Mouse (Mus musculus): ENCODE measurements around the gene Avpi1.

Gene Avpi1

DNA sequence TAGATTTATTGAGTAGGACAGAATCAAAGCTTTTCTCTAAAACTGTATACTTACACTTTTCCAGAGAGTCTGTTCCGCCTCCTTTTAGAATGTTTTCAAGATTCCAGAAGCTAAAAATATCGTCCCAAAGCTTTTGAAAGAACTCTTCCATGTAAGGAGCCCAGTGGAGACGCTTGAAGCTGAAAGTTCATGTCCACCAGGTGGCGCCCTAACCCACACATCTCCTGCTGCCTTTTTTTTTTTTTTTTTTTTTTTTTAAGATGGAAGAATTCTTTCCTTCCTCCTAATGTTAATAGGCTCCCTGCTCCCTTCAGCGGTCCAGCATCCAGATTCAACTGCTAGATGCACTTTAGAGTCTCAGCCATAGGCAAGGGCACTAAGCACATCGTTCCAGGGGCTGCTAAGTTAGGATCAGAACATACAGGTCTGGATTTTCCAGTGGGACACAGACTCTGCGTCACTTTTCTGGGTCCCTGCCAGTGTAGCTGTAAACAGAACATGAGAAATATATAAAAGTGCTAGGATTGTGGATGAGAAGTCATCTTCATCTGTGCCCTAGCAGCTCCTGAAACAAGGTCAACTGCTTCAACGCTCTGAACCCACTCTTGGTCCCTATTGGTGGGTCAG is 15.8 kb upstream of the Avpi1 start:
- peak; percentile 83 for DNase-seq (ENCODE audit: extremely low read depth, low read depth)

DNA sequence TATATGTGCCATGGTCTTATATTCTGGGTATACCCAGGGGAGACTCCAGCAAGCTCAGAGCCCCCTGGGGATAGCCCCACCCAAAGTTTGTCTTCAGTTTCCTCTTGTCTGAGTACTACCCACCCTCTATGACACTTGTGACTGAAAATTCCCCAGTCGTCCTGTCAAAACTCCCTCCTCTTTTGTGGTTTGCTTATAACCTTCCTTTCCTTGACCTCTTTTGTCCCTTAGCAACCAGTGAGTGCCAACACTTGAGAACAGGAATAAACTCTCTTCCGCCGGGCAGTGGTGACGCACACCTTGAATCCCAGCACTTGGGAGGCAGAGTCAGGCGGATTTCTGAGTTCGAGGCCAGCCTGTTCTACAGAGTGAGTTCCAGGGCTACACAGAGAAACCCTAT is 15.2 kb upstream of the Avpi1 start:
- DNase-seq (ENCODE audit: extremely low read depth, low read depth) = no peak

DNA sequence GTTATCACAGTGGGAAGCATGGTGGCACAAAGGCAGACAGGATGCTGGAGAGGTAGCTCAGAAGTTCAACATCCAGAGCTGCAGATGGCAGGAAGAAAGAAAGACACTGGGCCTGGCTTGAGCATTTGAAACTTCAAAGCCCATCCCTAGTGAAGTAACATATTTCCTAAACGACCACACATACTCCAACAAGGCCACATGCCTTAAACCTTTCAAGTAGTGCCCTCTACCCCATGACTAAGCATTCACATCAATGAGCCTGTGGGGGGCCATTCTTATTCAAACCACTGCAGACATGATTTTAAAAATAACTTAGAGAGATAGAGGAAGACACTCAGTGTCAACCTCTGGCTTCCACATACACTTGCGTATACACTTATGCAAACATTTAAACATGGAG is 13.9 kb upstream of the Avpi1 start:
- DNase-seq (ENCODE audit: extremely low read depth, low read depth) = no peak

DNA sequence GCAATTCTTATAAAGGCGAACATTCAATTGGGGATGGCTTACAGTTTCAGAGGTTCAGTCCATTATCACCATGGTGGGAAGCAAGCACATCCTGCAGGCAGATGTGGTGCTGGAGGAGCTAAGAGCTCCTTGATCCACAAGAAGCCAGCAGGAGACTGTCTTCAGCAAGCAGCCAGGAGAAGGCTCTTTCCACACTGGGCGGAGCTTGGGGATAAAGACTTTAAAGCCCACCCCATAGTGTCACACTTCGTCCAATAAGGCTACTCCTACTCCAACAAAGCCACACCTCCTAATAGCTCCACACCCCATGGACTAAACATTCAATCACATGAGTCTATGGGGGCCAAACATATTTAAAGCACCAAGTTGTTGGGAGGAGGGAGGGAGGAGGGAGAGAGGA is 13.1 kb upstream of the Avpi1 start:
- no peak for DNase-seq (ENCODE audit: extremely low read depth, low read depth)

DNA sequence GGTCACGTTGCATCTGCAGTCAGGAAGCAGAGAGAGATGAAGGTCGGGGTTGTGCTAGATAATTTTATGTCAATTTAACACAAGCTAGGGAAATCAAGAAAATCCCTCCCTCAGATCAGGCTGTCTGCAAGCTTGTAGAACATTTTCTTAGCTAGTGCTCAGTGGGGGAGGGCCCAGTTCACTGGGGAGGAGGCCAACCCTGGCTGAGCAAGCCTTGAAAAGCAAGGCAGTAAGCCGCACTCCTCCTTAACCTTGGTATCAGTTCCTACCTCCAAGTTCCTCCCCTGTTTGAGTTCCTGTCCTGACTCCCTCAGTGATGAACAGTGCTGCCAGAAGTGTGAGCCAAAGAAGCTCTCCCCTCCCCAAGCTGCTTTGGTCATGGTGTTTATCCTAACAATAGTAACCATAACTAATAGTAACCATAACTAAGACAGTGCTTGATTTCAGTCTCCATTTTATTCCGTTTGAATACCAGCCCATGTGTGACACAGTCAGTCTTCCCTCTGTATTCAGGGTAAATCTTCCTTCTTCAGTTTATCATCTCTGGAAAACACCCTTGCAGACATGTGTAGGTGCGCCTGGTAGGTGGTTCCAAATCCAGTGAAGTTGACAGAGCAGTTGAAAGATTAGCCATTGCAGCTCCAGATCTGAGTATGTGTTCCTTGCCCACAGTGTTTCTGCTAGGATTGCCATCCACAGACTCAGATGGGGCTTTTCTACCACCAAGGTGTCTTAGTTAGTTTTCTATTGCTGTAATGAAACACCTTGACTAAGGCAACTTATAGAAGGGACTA is 11.1 kb upstream of the Avpi1 start:
- DNase-seq (ENCODE audit: extremely low read depth, low read depth) = no peak

DNA sequence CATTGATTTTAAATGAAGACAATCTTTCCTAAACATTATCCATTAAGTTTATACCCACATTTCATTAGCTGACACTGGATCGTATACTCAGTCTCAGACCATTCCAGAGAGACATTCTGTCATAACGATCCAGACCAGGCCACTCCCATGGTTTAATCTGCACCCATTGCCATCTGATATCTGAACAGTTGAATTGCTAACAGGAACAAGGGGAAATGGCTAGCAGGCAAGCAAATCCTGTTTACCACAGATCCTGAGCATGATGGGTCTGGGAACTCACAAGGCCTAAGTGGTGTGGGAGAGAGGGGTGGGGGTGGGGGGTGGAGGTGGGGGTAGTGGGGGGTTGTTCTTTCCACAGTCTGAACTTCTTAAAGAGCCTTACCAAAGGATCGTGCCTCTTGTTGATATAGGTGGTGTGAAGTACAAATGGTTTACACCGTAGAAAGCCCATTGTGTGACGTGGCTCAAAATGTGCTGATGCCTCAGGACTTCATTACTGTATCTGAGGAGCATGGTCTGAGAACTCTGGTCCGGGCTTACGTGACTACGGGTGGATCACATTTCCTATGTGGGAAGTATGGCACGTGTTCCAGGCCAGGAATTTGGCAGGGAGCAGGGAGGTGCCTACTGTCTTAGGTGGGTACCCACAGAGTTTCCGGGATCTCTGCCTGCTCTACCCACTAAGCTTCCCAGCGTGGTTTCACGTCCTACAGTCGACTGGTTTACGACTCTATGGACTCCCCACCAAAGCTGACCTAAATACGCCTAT is 9.8 kb upstream of the Avpi1 start:
- no peak for DNase-seq (ENCODE audit: extremely low read depth, low read depth)

DNA sequence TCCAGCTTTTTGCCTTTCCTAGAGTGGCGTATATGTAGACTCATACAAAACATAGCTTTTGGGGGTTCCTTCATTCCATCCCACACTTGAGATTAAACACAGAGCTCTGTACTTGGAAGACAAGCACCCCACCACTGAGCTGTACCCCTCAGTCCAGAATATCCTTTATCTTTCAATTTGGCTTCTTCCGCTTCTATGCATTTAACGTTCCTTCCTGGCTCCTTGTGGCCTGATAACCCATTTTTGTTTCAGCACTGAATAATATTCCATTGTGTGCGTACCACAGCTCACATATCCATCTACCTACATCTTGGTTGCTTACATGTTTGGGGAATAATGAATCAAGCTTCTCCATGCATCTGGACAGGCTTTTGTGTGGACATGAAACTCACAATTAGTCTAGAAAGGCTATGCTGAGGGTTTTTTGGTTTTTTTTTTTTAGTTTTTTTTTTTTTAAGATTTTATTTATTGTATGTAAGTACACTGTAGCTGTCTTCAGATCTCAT is 8.4 kb upstream of the Avpi1 start:
- no peak for DNase-seq (ENCODE audit: extremely low read depth, low read depth)

DNA sequence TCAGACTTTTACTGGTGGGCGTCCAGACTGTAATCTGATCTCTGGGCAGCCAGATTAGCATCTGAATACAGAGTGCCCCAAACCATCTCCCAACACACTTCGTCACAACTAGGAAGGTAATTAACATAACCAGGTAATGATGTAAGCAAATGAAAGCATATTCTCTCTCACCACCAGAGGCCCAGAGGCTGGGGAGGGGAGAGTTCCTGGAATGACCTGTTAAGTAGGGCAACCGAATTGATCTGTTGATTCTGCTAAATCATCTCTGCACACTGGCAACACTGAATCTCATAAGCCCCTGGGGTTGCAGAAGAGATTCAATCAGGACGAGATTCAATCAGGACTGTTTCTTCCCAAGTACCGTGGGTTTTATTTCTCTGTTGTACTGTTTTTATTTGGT is 7.3 kb upstream of the Avpi1 start:
- no peak for DNase-seq (ENCODE audit: extremely low read depth, low read depth)

DNA sequence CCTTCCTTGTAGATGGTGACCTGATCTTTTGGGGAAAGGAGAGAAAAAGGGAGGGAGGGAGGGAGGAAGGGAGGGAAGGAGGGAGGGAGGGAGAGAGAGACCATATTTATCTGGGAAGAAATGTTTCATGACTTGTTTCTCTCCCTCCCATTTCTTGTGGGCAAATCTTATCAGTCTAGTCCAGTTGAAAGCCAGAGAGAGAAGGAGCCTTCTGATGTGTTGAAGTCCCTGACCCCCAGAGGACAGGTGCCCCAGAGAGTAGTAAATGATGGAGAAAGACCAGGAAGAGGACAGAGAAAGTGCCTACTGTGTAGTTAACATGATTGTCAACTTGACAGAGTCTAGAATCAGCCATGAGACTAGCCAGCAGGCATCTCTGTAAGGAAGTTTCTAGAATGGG is 6.2 kb upstream of the Avpi1 start:
- no peak for DNase-seq (ENCODE audit: extremely low read depth, low read depth)

DNA sequence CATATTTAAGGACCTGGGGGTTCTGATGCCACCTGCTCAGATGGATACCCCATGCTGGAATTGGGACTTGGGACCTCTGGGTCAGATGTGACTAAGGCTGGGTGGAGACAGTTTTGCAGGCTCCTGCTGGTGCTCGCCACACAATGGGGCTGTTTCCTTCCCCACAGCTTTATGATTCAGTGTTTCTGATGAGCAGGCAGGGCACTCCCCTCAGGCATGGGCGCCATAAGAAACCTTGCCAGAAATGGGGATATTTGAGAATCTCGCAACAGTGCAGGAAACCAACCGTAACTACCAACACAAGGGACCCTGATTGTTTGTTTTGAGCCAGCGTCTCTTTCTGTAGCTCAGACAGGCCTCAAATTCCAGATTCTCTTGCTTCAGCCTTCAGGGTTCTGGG is 2.2 kb upstream of the Avpi1 start:
- DNase-seq (ENCODE audit: extremely low read depth, low read depth) = no peak

DNA sequence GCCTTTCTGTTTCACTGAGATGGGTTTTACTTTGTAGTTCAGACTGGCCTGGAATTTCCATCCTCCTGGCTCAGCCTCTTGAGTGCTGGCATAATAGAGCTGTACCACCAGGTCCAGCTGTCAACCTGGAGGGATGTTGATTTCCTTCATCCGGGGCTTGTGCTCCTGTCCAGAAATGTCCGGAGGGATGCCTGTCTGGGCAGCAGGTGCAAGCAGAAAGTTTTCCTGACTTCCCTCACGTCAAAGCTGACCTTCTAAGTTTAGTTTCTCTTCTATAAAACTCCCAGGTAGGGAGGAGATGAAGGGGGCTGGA is 1.4 kb upstream of the Avpi1 start:
- DNase-seq (ENCODE audit: extremely low read depth, low read depth) = no peak

DNA sequence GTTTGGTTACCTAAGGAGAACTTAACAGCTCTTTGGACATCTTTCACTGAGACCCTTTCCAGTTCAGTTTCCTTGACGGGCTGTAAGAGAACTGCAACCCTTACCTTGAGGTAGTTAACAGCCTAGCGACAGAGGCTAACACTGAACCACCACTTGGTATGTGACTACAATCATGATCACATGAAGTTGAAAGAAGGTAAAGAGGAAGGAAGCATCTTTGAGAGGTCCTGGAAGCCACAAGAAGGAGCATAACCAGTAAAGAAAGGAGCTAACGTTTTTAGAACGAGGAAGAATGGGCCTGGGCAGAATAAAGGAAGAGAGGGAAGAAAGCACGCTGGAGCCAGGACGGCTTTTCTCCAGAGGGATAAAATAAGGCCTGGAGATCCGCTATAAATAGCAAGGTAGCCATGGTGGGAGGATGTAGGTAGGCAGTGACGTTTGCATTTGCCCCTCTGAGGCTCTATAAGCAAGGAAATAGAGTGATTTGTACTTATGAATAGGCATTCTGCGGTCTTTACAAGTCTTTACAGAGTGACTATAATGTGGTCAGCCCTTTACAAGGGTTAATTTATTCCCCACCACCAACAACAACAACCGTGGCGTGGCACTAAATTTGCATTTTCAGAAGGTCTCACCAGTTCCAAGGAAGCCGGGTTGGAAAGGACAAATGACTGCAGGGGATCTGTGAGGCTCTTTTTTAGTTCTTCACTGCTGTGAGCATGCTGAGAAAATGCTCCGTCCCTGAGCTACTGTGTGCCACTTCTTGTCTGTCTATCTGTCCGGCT is 842 bp upstream of the Avpi1 start:
- DNase-seq (ENCODE audit: extremely low read depth, low read depth) = no peak

DNA sequence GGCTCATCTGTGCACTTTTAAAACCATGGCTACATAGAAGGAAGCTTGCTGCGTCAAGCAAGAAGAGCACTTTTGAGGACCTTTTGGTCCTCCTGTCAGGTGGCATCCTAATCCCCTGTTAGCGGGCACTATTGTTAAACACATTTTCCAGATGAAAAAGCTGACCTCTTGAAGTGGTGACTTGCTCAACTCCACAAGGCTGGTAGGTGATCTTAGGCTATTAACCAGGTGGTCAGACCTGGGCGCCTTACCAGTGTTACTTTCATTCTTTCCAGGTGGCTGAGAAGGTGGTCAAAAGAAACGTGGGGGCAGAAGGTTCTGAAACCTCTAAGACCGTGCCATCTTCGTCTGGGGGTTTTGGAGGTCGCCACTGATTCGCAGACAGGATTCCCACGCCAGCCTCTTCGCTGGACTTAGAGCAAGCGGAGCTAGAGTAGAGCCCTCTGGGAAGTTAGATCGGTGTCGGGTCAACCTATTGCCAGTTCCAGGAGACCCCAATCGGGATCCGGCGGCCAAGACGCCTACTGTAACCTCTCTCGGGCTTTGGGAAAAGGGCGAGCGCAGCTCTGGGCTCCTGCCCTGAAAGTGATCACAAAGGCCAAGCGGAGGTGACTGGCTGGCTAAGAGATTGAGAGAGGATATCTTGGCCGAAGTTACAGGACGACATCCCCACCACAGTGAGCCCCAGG is 663 bp downstream of the Avpi1 start:
- DNase-seq (ENCODE audit: extremely low read depth, low read depth) = no peak

DNA sequence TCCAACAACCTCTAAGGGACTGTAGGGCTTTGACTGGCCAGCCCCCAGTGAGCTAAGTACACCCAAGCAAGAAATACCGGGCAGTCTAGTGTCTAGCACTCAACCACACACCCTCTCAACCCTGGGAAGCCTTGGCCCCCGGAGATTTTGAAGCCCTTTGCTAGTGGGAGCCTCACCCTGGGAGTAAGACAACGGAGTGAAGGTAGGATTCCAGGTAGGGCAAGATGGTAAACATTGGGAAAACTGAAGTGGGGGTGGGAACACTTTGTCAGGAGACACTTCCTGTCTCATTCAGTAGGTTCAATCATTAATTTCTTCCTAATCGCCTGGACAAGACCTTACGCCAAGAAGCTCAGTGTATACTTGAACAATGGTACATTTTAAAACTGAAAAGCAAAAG is 1.8 kb downstream of the Avpi1 start:
- DNase-seq (ENCODE audit: extremely low read depth, low read depth) = no peak

DNA sequence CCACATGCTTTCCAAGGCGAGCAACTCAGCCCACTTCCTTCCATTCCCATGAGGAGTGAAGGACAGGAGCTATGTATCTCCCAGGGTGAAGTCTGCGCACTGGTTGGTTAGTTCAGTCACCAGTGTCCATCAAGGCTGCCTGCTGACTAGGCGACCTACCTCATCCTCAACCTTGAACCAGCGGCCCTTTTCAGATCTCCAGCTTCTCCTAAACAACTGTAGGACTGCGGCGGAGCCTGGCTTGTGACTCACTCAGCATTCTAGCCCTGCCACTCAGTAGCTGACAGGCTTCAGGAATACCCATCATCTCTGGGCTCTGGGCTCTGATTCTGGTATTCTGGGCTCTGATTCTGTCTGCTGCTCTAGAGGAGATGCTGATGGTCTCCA is 2.6 kb downstream of the Avpi1 start:
- DNase-seq (ENCODE audit: extremely low read depth, low read depth) = no peak

DNA sequence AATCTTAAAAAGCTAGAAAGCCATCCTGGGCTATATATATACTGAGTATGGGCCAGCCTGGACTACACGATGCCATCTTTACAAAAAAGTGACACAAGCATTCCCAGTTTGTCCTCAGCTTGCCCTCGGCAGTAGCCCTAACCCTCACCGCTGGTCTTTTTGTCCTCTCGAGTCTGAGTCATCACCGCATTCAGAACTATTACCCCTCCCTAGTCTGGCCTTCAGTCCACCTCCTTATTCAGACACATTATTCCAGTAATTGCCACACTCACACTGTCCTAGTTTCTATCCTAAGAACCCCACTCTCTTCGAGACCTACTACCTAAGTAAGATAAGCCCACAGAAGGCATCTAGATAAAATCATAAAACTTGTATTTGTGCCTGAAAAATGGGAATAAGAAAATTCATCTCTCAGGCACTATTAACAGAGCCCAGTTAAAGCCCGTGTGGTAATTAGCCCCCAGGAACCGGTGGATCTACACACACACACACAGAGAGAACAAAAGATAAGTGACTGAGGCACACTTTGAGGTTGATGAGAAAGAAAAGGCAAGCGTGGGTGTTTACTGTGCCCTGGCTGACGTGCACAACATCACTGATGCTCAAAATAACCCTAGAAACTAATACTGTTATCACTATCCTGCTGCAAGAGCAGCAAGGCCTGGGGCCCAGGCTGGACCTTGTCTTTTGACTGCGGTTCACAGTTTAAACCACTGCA is 3.2 kb downstream of the Avpi1 start:
- DNase-seq (ENCODE audit: extremely low read depth, low read depth) = no peak

DNA sequence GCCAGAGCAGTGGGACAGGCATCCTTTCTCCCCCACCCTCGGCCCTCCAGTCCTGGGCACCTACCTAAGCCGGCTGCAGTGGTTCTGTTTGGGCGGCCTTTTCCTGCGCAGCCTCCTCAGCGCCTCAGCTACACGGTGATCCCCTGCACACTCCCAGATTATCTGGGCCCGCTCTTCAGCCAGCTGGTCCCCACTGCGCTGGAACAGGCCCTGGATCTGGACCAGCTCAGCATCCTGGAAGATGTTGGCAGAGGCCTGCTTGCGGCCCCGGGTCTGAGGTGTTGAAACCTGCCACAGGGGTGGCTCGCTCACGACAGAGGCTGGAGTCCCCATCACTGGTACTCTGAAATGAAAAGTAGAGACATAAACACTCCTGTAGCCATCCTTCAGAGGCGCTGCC is 4.2 kb downstream of the Avpi1 start:
- DNase-seq (ENCODE audit: extremely low read depth, low read depth) = no peak

DNA sequence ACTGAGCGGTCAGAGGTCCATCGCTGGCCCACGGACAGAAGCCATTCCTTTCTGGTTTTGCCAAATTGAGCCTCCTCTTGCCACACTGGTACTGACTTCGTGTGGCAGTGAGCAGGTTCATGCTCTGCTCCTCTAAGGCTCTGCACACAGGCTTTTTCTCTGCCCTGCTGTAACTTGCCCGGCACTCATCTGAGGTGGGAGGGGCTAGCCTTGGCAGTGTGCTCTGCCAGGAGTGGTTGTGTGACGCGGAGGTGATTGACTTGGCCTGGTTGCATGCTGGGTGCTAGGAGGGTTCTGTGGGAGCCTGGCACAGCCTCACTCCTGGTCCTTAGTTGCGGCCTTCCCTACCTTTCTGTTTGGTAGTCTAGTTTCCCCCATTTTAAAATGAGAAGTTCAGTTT is 8.4 kb downstream of the Avpi1 start:
- DNase-seq (ENCODE audit: extremely low read depth, low read depth) = no peak

DNA sequence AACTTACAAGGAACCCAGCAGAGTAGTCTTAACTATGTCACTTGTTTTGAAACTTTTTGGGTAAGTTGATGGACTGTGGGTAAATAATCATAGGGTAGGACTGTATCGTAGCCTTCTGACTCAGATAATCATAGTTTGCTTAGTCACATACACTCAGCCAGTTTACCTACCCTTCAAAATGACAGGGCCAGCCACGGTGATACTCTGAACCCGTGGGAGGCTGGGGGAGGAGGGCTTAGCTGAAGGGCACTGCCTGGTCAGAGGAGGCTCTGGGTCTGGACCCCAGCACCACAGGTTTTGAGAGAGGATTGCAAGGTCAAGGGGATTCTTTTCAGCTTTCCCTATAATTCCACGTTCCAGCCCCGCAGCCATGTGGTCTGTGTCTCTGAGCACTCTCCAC is 10.3 kb downstream of the Avpi1 start:
- DNase-seq (ENCODE audit: extremely low read depth, low read depth) = no peak

DNA sequence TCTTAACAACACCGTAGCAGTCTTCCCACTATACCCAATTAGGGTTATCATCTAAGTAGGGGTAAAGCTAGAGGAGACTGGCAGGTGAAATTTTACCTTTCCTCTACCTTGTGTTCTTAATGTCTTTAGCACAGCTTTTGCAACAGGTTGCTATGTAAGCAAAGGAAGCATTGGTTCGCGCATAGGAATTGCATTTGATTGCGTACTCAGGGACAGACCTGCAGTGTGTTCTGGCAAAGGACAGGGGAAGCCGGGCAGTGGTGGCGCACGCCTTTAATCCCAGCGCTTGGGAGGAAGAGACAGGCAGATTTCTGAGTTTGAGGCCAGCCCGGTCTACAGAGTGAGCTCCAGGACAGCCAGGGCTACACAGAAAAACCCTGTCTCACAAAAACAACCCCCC is 10.7 kb downstream of the Avpi1 start:
- DNase-seq (ENCODE audit: extremely low read depth, low read depth) = no peak

Measured in MEL-GATA-1-ER (cell line).